Mouse (Mus musculus): Measurements from ENCODE around the gene Olfr109. TPM values are rescaled to one million over a fixed set of nuclear protein-coding genes. Genes with fewer than 3 reads are reported as not detected.

Olfr109 gene
- not detected in 2 replicates for polyA plus RNA-seq (2014; fragmentation: Nextera tagmentation; extraction: Ambion mirVana)

- H3K27ac ChIP-seq (replicated peaks in 1 of 2; ENCODE audit: control insufficient read depth in 1 of 2, insufficient read depth in 1 of 2, low read depth in 2 of 2, low read length in 2 of 2), result no peak within 1 kb of the TSS
- no peaks in the 10 kb centered on the region for H3K36me3 ChIP-seq (ENCODE audit: control insufficient read depth, insufficient read depth, low read length)
- ATAC-seq (ENCODE audit: insufficient number of reproducible peaks, insufficient read depth, low FRiP score, low read depth), result no peak
- no peak within 1 kb of the TSS for H3K4me3 ChIP-seq (ENCODE audit: control insufficient read depth in 1 of 2, insufficient read depth in 1 of 2, low read depth in 1 of 2, low read length in 2 of 2)
- no peak within 1 kb of the TSS for H3K4me2 ChIP-seq (ENCODE audit: low read length)
- H3K9me3 ChIP-seq (ENCODE audit: control insufficient read depth, low read length), result 0 out of 2 replicates have a peak, but pooled peaks cover 3% of the 10 kb centered on the region
- WGBS, result 78% methylated on average over 1 of the region's 1 CpGs
- no peaks in the 10 kb centered on the region for H3K27me3 ChIP-seq (ENCODE audit: control insufficient read depth, insufficient read depth, low read length)
- H3K4me1 ChIP-seq (ENCODE audit: control insufficient read depth in 2 of 2, insufficient read depth in 2 of 2, low read length in 2 of 2), result no peaks in the 10 kb centered on the region
- H3K9ac ChIP-seq (ENCODE audit: low read length), result no peak within 1 kb of the TSS
These were observed at the start of gene Olfr109 for GRCm38 (mm10) chr17:37458616-37459015. TSS of gene Olfr109 (plus strand) at chr17:37458916.

GRCm38 (mm10) chr17:37413380-37413779, 45.3 kb upstream of the Olfr109 start:
- no peaks in the 10 kb centered on the region for H3K9me3 ChIP-seq (ENCODE audit: control insufficient read depth, low read length)

GRCm38 (mm10) chr17:37445180-37445579, 13.5 kb upstream of the Olfr109 start, which contains the start of gene Olfr108:
TSS of gene Olfr108 (plus strand) at chr17:37445480.
- Histone ChIP-seq H3K36me3 (ENCODE audit: control insufficient read depth, insufficient read depth, low read length) (no peaks in the 10 kb centered on the region), H3K27me3 (ENCODE audit: control insufficient read depth, insufficient read depth, low read length) (no peaks in the 10 kb centered on the region), H3K4me3 (ENCODE audit: control insufficient read depth in 1 of 2, insufficient read depth in 1 of 2, low read depth in 1 of 2, low read length in 2 of 2) (no peak within 1 kb of the TSS), H3K27ac (replicated peaks in 1 of 2; ENCODE audit: control insufficient read depth in 1 of 2, insufficient read depth in 1 of 2, low read depth in 2 of 2, low read length in 2 of 2) (no peak within 1 kb of the TSS), H3K4me2 (ENCODE audit: low read length) (no peak within 1 kb of the TSS), H3K4me1 (ENCODE audit: control insufficient read depth in 2 of 2, insufficient read depth in 2 of 2, low read length in 2 of 2) (no peaks in the 10 kb centered on the region), H3K9ac (ENCODE audit: low read length) (no peak within 1 kb of the TSS), H3K9me3 (ENCODE audit: control insufficient read depth, low read length) (no peaks in the 10 kb centered on the region)
- 89% methylated on average over 1 of the region's 1 CpGs for WGBS
- ATAC-seq (ENCODE audit: insufficient number of reproducible peaks, insufficient read depth, low FRiP score, low read depth), result no peak

More at GRCm38 (mm10) chr17:37413380-37413779, 45.3 kb upstream of the Olfr109 start:
- no peak overlapping the region for H3K9ac ChIP-seq (ENCODE audit: low read length)
- H3K4me2 ChIP-seq (ENCODE audit: low read length), result no peak overlapping the region
- no peak overlapping the region for H3K4me3 ChIP-seq (ENCODE audit: control insufficient read depth in 1 of 2, insufficient read depth in 1 of 2, low read depth in 1 of 2, low read length in 2 of 2)
- H3K27ac ChIP-seq (replicated peaks in 1 of 2; ENCODE audit: control insufficient read depth in 1 of 2, insufficient read depth in 1 of 2, low read depth in 2 of 2, low read length in 2 of 2), result no peak overlapping the region
- ATAC-seq (ENCODE audit: insufficient number of reproducible peaks, insufficient read depth, low FRiP score, low read depth), result no peak
- H3K27me3 ChIP-seq (ENCODE audit: control insufficient read depth, insufficient read depth, low read length), result no peaks in the 10 kb centered on the region
- H3K36me3 ChIP-seq (ENCODE audit: control insufficient read depth, insufficient read depth, low read length), result no peaks in the 10 kb centered on the region
- no peaks in the 10 kb centered on the region for H3K4me1 ChIP-seq (ENCODE audit: control insufficient read depth in 2 of 2, insufficient read depth in 2 of 2, low read length in 2 of 2)

GRCm38 (mm10) chr17:37483452-37483851, 24.7 kb downstream of the Olfr109 start, which contains the start of gene H2-M2:
TSS of gene H2-M2 (minus strand) at chr17:37483552.
- H3K4me2 ChIP-seq (ENCODE audit: low read length), result no peak within 1 kb of the TSS
- 0 out of 2 replicates have a peak, but pooled peaks cover 8% of the 10 kb centered on the region for H3K9me3 ChIP-seq (ENCODE audit: control insufficient read depth, low read length)
- H3K27ac ChIP-seq (replicated peaks in 1 of 2; ENCODE audit: control insufficient read depth in 1 of 2, insufficient read depth in 1 of 2, low read depth in 2 of 2, low read length in 2 of 2), result no peak within 1 kb of the TSS
- ATAC-seq (ENCODE audit: insufficient number of reproducible peaks, insufficient read depth, low FRiP score, low read depth), result no peak
- no peaks in the 10 kb centered on the region for H3K27me3 ChIP-seq (ENCODE audit: control insufficient read depth, insufficient read depth, low read length)
- no peak within 1 kb of the TSS for H3K4me3 ChIP-seq (ENCODE audit: control insufficient read depth in 1 of 2, insufficient read depth in 1 of 2, low read depth in 1 of 2, low read length in 2 of 2)
- WGBS, result 64% methylated on average over 2 of the region's 2 CpGs
- no peaks in the 10 kb centered on the region for H3K4me1 ChIP-seq (ENCODE audit: control insufficient read depth in 2 of 2, insufficient read depth in 2 of 2, low read length in 2 of 2)
- no peak within 1 kb of the TSS for H3K9ac ChIP-seq (ENCODE audit: low read length)
- H3K36me3 ChIP-seq (ENCODE audit: control insufficient read depth, insufficient read depth, low read length), result no peaks in the 10 kb centered on the region

- 44% methylated on average over 1 of the region's 1 CpGs for WGBS
- H3K9me3 ChIP-seq (ENCODE audit: control insufficient read depth, low read length), result no peaks in the 10 kb centered on the region
- H3K27me3 ChIP-seq (ENCODE audit: control insufficient read depth, insufficient read depth, low read length), result no peaks in the 10 kb centered on the region
- ATAC-seq (ENCODE audit: insufficient number of reproducible peaks, insufficient read depth, low FRiP score, low read depth), result no peak
- H3K9ac ChIP-seq (ENCODE audit: low read length), result no peak within 1 kb of the TSS
- no peak within 1 kb of the TSS for H3K4me3 ChIP-seq (ENCODE audit: control insufficient read depth in 1 of 2, insufficient read depth in 1 of 2, low read depth in 1 of 2, low read length in 2 of 2)
- no peaks in the 10 kb centered on the region for H3K4me1 ChIP-seq (ENCODE audit: control insufficient read depth in 2 of 2, insufficient read depth in 2 of 2, low read length in 2 of 2)
- no peak within 1 kb of the TSS for H3K27ac ChIP-seq (replicated peaks in 1 of 2; ENCODE audit: control insufficient read depth in 1 of 2, insufficient read depth in 1 of 2, low read depth in 2 of 2, low read length in 2 of 2)
- no peaks in the 10 kb centered on the region for H3K36me3 ChIP-seq (ENCODE audit: control insufficient read depth, insufficient read depth, low read length)
- H3K4me2 ChIP-seq (ENCODE audit: low read length), result no peak within 1 kb of the TSS
These were observed 33.3 kb downstream of the Olfr109 start, which contains the start of gene Olfr110 for GRCm38 (mm10) chr17:37491930-37492518. TSS of gene Olfr110 (plus strand) at chr17:37492468.

- H3K4me2 ChIP-seq (ENCODE audit: low read length), result no peak within 1 kb of the TSS
- no peaks in the 10 kb centered on the region for H3K36me3 ChIP-seq (ENCODE audit: control insufficient read depth, insufficient read depth, low read length)
- H3K9ac ChIP-seq (ENCODE audit: low read length), result no peak within 1 kb of the TSS
- no peak for ATAC-seq (ENCODE audit: insufficient number of reproducible peaks, insufficient read depth, low FRiP score, low read depth)
- H3K27ac ChIP-seq (replicated peaks in 1 of 2; ENCODE audit: control insufficient read depth in 1 of 2, insufficient read depth in 1 of 2, low read depth in 2 of 2, low read length in 2 of 2), result no peak within 1 kb of the TSS
- 85% methylated on average over 4 of the region's 4 CpGs for WGBS
- H3K27me3 ChIP-seq (ENCODE audit: control insufficient read depth, insufficient read depth, low read length), result no peaks in the 10 kb centered on the region
- H3K9me3 ChIP-seq (ENCODE audit: control insufficient read depth, low read length), result no peaks in the 10 kb centered on the region
- no peaks in the 10 kb centered on the region for H3K4me1 ChIP-seq (ENCODE audit: control insufficient read depth in 2 of 2, insufficient read depth in 2 of 2, low read length in 2 of 2)
- no peak within 1 kb of the TSS for H3K4me3 ChIP-seq (ENCODE audit: control insufficient read depth in 1 of 2, insufficient read depth in 1 of 2, low read depth in 1 of 2, low read length in 2 of 2)
These were observed 49.0 kb downstream of the Olfr109 start, which contains the start of gene Olfr111 for GRCm38 (mm10) chr17:37507730-37508129. TSS of gene Olfr111 (plus strand) at chr17:37508030.
